8 mouse cellular contexts compared by ENCODE assay signal in the genomic region with DNA sequence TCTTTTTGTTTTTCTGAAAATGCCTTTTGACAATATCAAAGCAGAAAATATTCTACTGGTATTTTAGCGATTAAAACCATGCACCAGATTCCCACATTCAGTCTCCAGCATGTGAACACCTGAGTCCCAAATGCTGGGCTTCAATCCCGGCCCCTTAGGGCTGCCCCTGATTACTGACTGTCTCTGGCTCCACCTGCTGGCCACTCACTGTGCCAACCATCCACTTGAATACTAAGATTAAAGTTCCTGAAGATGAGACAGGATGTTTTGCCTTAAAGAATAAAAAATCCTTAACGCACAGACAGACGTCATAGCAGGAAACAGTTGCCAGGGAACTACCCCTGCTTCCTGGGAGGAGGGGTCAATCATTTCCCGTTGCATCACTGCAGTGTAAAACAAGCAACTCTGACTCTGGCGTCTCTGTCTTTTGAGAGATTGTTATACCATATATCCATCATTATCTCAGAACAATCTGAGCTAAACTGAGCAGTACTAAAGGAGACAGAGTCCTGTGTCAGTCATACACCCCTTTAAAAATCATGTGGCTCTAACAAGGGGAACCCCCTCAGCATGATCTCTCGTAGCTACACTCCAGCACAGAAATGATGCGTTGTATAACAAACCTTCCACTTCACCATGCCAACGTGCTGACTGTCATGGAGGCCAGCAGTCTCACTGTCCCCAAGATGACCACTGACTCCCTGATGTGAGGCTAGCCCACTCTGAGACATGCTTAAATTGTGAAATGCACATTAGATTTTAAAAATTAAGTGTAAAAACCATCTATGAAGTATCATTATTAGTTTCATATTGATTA.
DNase-seq lines count a peak whose midpoint lies in the region; ATAC-seq and TF ChIP-seq lines count a peak whose summit lies in the region.

No protein-coding gene starts in this region.

- H3K36me3 ChIP-seq in ES-E14 (ENCODE audit: control insufficient read depth, insufficient read depth, low read length, poor library complexity, severe bottlenecking), result no peaks in the 10 kb centered on the region
- H3K36me3 ChIP-seq in embryonic facial prominence, embryonic 14.5 days (ENCODE audit: control insufficient read depth, insufficient read depth, low read length), result no peaks in the 10 kb centered on the region

- H3K9ac ChIP-seq in ES-E14 (ENCODE audit: insufficient read depth, low read depth, low read length, poor library complexity, severe bottlenecking), result no peak overlapping the region
- no peak overlapping the region for H3K9ac ChIP-seq in embryonic facial prominence, embryonic 14.5 days (ENCODE audit: low read depth, low read length)

- H3K27me3 ChIP-seq in embryonic facial prominence, embryonic 14.5 days (replicated peaks; ENCODE audit: control insufficient read depth, insufficient read depth, low read length), result no peaks in the 10 kb centered on the region

- no peak overlapping the region for H3K4me3 ChIP-seq in ES-E14 (ENCODE audit: insufficient read depth in 1 of 2, low read depth in 1 of 2, low read length in 2 of 2, poor library complexity in 1 of 2, severe bottlenecking in 1 of 2)
- no peak overlapping the region for H3K4me3 ChIP-seq in embryonic facial prominence, embryonic 14.5 days (ENCODE audit: low read depth, low read length)

- no peak overlapping the region for H3K4me2 ChIP-seq in embryonic facial prominence, embryonic 14.5 days (ENCODE audit: low read depth, low read length)

- in situ Hi-C loops in ES-E14 (cut with MboI; ENCODE audit: low sequenced_read_pairs in 2 of 2, unreplicated experiment in 2 of 2), result no loop called here

- WGBS in embryonic facial prominence, embryonic 14.5 days, result 34% methylated on average over 9 of the region's 9 CpGs

- H3K27ac ChIP-seq in ES-E14 (ENCODE audit: insufficient read depth, low read depth, low read length, poor library complexity, severe bottlenecking), result no peak overlapping the region
- no peak overlapping the region for H3K27ac ChIP-seq in embryonic facial prominence, embryonic 14.5 days (replicated peaks; ENCODE audit: low read depth, low read length)

- peak; percentile 67; the same call in 1 of the 2 replicates for ATAC-seq in embryonic facial prominence, embryonic 14.5 days (ENCODE audit: low read depth)
- ATAC-seq in activated CD4-positive, CD25-positive, alpha-beta regulatory T cell, adult 4 months, result no peak

- H3K9me3 ChIP-seq in ES-E14 (ENCODE audit: control insufficient read depth, insufficient read depth, low read depth, low read length), result no peaks in the 10 kb centered on the region
- no peaks in the 10 kb centered on the region for H3K9me3 ChIP-seq in embryonic facial prominence, embryonic 14.5 days (ENCODE audit: control insufficient read depth, low read length)

- H3K4me1 ChIP-seq in ES-E14 (ENCODE audit: control insufficient read depth in 2 of 2, insufficient read depth in 2 of 2, low read length in 2 of 2, poor library complexity in 1 of 2), result no peaks in the 10 kb centered on the region
- H3K4me1 ChIP-seq in embryonic facial prominence, embryonic 14.5 days (ENCODE audit: control insufficient read depth, insufficient read depth, low read length), result no peaks in the 10 kb centered on the region

- peak; percentile 35 for DNase-seq in ES-E14 (ENCODE audit: low read depth, low spot score)
- DNase-seq in adrenal gland, adult 2 months, result peak; percentile 59
- DNase-seq in embryonic facial prominence, embryonic 14.5 days (ENCODE audit: low spot score), result peak; percentile 78
- DNase-seq in heart, postnatal 4 days, result peak; percentile 74
- peak; percentile 31 for DNase-seq in layer of hippocampus, adult 9-10 months (ENCODE audit: low spot score)
- peak; percentile 82 for DNase-seq in lung, postnatal 14 days
- peak; percentile 55 for DNase-seq in right cerebral cortex, adult 18-20 months

TF ChIP-seq in ES-E14, 5 proteins besides CTCF, POLR2A, EP300 and RAD21:
- TF ChIP-seq ZNF384 (IDR thresholded peaks at IDR 0.05; ENCODE audit: low read depth, low read length) (no peak), ZC3H11A (IDR thresholded peaks at IDR 0.05; ENCODE audit: borderline replicate concordance, low read depth, low read length) (peak; percentile 76; the same call in 1 of the 2 replicates)

Comparison
In these comparisons a context has a peak if more than half of its experiments do, and no peak if none do; other contexts are left out.
1. DNase-seq: peak in every context shown above with its lines; median percentile 82 in lung, postnatal 14 days; 78 in embryonic facial prominence, embryonic 14.5 days; 74 in heart, postnatal 4 days; 59 in adrenal gland, adult 2 months; 55 in right cerebral cortex, adult 18-20 months; 35 in ES-E14; 31 in layer of hippocampus, adult 9-10 months.